Mouse (Mus musculus) right cerebral cortex, postnatal 10 days (tissue): Measurements from ENCODE around the gene P4ha1.

ENCODE experiments used
- DNase-seq, 2 experiments: peaks; one replicate each; pipeline ENCODE4 v3.0.0; 2021; ENCODE audit warnings: low spot score in 2 of 2

The P4ha1 gene

GRCm38 (mm10) chr10:59323488-59324161 is 529 bp downstream of the P4ha1 start:
- peak; percentile 59 to 72 for DNase-seq

GRCm38 (mm10) chr10:59324311-59325165 is 1.4 kb downstream of the P4ha1 start:
- peak in 1 of 2 experiments; percentile 38 for DNase-seq

- DNase-seq: no peak
Measured at GRCm38 (mm10) chr10:59326612-59327315, 3.7 kb downstream of the P4ha1 start.

- no peak for DNase-seq
Measured at GRCm38 (mm10) chr10:59327316-59327710, 4.2 kb downstream of the P4ha1 start.

GRCm38 (mm10) chr10:59331546-59332256 is 8.6 kb downstream of the P4ha1 start:
- no peak for DNase-seq

GRCm38 (mm10) chr10:59333400-59333799 is 10.3 kb downstream of the P4ha1 start:
- no peak for DNase-seq

- peak; percentile 84 to 90 for DNase-seq
Measured at GRCm38 (mm10) chr10:59334899-59335798, 12.1 kb downstream of the P4ha1 start.

GRCm38 (mm10) chr10:59336124-59336523 is 13.0 kb downstream of the P4ha1 start:
- DNase-seq: no peak

- no peak for DNase-seq
Measured at GRCm38 (mm10) chr10:59346560-59346959, 23.5 kb downstream of the P4ha1 start.

- no peak for DNase-seq
Measured at GRCm38 (mm10) chr10:59348200-59348599, 25.1 kb downstream of the P4ha1 start.

- DNase-seq: no peak
Measured at GRCm38 (mm10) chr10:59349536-59349935, 26.4 kb downstream of the P4ha1 start.

GRCm38 (mm10) chr10:59353065-59353464 is 30.0 kb downstream of the P4ha1 start:
- no peak for DNase-seq

- no peak for DNase-seq
Measured at GRCm38 (mm10) chr10:59354120-59354519, 31.0 kb downstream of the P4ha1 start.

GRCm38 (mm10) chr10:59355020-59355419 is 31.9 kb downstream of the P4ha1 start:
- DNase-seq: no peak

GRCm38 (mm10) chr10:59358744-59359143 is 35.6 kb downstream of the P4ha1 start:
- DNase-seq: no peak

GRCm38 (mm10) chr10:59363208-59363607 is 40.1 kb downstream of the P4ha1 start:
- no peak for DNase-seq

GRCm38 (mm10) chr10:59364551-59364950 is 41.5 kb downstream of the P4ha1 start:
- DNase-seq: no peak

GRCm38 (mm10) chr10:59365804-59366589 is 42.9 kb downstream of the P4ha1 start:
- no peak for DNase-seq

GRCm38 (mm10) chr10:59366746-59367145 is 43.6 kb downstream of the P4ha1 start:
- no peak for DNase-seq

- DNase-seq: no peak
Measured at GRCm38 (mm10) chr10:59367206-59367605, 44.1 kb downstream of the P4ha1 start.
